Mouse (Mus musculus) layer of hippocampus, adult 9-11 months (tissue): Measurements from ENCODE around the gene Abcc1.

ENCODE experiments used
- DNase-seq: peaks from one replicate; pipeline ENCODE4 v3.0.0; 2022

Abcc1 gene

DNA sequence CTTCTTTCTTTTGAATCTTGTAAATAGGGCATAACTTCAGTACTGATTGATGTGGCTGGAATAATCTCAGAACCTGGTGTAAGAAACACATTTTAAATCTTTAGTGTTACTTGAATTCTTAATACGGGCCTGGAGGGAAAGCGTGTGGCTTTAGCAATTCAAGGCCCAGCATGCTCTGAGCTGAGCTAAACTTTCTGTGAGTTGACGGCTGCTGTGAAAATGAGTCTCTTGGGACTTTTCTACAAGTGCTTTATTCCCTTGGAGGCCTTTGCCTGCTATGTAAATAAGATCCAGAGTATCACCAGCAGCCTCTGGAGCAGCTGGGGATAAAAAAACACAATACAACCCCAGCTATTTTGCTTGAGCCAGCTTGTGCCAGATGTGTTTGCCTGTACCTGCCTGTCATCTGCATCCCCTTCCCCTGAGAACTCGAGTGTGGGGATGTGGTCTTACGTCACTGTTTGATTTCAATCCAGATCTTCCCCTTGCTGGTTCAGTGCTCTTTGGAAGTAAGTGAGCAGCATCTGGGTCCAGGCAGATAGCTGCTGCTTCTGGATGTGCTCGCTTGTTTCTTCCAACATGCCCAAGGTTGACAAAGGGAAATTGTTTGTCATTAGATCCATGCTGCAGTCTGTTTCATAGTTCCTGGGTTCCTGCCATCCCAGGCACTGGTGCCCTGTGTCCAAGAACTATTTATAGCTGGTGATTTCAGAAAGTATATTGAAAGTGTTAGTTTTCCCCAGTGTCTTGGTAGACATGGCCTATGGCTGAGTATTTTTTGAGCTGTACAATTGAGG lies 82.9 kb downstream of the Abcc1 start:
- DNase-seq: no peak

DNA sequence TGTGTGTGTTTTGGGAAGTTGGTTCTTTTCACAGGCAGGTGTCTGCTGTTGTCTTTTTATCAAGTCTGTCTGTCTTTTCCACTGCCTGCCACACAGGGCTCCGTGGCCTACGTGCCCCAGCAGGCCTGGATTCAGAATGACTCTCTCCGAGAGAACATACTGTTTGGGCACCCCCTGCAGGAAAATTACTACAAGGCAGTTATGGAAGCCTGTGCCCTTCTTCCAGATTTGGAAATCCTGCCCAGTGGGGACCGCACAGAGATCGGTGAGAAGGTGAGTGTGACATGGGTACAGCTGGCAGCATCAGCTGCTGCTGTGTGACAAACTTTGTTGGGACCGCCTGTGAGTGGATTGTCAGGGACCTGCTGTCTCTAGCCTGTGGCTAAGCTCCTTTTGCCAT lies 83.8 kb downstream of the Abcc1 start:
- DNase-seq: no peak

DNA sequence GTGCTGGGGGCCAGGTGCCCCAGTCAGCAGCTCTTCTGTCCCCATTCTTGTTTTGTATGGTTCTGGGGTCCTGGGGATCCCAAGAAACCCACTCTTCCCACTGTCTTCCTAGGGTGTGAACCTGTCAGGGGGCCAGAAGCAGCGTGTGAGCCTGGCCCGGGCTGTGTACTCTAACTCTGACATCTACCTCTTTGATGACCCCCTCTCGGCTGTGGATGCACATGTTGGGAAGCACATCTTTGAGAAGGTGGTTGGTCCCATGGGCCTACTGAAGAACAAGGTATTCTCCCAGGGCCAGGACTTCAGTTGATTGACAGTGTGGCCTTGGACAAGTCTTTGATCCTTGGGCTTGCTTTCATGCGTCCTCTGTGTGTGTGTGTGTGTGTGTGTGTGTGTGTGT lies 86.0 kb downstream of the Abcc1 start:
- no peak for DNase-seq

DNA sequence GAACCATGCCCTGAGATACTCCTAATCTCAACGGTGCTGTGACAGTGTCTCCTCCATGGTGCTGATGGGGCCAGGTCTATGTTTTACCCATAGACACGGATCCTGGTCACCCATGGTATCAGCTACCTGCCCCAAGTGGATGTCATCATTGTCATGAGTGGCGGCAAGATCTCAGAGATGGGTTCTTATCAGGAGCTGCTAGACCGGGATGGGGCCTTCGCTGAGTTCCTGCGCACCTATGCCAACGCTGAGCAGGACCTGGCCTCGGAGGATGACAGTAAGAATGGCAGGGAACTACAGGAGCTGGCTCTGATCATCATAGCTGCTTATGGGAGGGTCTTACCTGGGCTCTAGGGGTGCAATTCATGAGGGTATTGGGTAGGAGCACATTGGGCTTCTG lies 86.9 kb downstream of the Abcc1 start:
- no peak for DNase-seq

DNA sequence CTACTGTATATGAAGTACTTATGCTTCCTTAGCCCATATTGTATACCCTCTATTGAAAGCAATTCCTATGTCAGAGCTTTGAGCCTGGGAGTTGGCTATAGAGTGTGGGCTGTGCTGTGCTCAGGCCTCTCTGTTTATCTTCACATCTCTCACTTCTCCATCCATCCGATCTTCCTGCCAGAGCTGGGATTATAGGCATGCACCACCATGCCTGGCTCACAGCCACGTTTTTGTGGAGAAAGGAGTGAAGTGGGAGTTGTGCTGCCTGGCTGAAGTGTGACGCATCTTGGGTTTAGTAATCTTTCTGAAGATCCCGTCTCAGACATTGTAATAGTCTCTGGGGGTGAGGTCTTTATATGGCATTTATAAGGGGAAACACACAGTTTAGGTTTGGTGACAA lies 88.5 kb downstream of the Abcc1 start:
- no peak for DNase-seq

DNA sequence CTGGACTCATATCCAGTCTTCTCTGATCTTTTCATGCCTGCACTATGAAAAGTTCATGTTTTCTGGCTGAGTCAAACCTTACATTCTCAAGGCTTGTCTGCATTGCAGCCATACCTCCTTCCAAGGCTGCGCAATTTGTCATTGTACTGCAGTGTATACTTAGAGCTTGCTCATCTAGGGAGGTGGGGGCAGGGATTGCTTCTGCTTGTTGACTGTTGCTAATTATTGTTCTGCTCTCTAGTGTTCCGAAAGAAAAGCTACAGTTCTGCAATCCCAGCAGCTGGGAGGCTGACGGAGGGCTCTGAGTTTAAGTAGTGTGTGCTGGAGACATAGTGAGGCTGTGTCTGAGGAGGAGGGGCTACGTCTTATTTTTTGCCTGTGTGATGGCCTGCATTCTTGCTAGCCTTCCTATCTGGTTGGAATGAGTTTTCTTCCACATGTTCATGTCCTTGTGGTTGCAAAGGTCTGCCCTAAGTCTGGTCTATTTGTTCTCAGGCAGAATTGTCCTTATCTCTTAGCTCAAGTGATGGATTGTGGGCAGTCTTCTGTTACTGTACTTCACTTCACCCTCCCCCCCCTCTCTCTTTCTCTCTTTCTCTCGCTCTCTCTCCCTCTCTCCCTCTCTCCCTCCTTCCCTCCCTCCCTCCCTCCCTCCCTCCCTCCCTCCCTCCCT lies 90.2 kb downstream of the Abcc1 start:
- DNase-seq: peak; percentile 40

DNA sequence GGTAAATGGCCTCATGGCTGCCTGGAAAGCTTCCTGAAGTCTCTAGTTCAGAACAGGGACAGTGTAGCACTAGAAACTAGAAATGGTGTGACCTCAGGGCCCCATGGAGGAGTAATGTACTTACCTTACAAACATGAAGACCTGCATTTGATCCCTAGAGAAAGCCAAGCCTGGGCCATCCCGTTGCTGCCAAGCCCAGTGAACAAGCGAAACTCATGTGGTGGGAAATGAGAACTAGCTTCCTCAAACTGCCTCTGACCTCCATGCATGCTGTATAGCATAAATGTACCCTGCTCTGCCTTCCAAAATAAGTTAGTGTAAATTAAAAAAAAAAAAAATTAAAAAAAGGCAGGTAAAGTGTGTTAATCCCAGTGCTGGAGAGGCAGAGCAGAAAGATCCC lies 101.2 kb downstream of the Abcc1 start:
- no peak for DNase-seq

DNA sequence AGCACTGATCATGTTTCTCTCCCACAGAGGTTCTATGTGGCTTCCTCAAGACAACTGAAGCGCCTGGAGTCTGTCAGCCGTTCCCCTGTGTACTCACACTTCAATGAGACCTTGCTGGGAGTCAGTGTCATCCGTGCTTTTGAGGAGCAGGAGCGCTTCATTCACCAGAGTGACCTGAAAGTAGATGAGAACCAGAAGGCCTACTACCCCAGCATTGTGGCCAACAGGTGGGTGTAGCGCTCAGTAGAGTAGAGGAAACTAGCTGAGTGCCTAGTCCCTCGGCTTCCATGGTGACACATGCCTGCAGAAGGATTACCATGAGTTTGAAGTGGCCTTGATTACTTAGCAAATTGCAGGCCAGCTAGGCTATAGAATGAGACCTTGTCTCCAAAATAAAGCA lies 103.7 kb downstream of the Abcc1 start:
- no peak for DNase-seq

DNA sequence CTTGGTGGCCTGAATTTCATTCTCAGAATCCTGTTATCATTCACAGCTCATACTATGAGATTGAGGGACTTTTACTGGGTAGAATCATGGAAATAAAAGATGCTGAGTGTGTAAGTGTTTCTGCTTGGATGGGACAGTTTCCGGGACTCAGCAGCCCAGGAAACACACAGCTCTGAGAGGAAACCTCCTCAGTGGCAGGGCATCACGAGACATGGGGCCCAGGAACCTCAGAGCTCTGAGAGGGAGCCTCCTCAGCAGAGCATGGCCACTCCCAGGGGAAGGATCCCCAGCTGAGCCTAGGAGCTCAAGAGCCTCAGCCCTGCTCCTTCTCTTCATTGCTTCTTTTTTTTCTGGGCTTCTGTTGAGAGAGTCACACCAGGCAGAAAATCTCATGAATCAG lies 107.0 kb downstream of the Abcc1 start:
- DNase-seq: no peak

DNA sequence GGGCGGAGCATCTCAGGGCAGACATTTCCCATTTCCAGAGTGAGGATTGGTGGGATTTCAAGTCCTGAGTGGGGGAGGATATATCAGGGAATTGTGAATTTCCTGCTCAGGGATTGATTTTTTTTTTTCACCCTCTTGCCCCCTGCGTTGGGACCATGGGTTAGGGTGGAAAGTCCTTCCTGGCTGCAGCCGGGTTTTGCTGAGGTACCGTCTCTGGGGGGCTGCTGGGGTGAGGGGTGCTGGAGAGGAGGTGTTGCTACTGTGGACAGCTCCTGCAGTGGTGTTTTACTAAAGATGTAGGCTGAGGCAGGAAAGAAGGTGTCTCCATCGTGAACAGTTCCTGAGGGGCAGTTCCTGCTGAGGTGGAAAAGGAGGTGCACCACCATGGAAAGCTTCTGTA lies 107.5 kb downstream of the Abcc1 start:
- DNase-seq: no peak

DNA sequence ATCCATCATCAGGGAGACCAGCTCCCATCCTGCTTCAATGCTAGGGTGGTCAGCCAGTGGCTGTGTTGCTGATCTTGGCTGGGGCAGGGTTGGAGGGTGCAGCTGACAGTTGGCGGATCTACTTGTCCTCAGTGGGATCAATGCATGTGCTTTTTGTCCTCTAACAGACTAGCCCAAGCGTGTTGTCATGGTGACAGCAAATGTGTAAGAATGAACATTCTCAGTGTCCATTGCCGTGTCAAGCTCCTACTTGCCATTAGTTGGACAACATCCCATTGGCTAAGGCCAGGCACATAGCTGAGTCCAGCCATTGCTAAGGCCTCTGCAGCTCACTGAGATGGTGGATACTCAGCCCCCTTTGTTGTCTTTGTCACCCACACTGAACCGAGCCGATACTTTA lies 110.8 kb downstream of the Abcc1 start:
- no peak for DNase-seq

DNA sequence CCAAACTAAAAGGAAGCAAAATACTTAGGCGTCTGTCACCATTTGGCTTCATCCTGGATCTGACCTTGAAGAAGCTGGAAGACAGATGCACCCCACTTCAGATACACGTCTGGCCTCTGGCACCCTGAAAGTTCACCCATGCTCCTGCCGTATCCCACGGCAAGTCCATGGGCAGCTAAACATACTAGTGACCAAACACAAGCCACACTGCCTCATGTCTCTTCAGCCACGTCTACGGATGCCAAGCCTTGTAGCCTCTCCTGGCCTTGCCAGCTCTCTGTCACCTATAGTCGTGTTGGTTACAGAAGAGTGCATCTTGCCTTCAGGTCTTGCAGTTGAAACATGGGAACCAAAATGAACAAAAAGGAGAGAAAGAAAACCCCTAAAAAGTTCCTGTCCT lies 112.3 kb downstream of the Abcc1 start:
- DNase-seq: no peak

DNA sequence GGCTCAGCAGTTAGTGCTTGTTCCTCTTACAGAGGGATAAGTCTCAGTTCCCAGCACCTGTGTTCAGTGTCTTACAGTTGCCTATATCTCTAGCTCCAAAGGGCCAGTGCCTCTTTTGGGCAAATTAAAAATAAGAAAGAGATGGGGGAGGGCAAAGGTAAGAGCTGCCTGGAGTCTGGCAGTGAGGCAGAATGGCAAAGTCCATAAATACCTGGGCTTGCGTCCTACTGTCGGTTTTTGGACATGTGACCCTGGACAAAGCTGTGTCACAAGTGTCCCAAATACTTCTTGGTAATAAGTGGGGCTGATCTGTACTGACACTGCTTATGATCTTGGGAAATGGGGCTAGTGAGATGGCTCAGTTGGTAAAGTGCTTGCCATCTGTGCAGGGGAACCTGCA lies 113.6 kb downstream of the Abcc1 start:
- DNase-seq: no peak

DNA sequence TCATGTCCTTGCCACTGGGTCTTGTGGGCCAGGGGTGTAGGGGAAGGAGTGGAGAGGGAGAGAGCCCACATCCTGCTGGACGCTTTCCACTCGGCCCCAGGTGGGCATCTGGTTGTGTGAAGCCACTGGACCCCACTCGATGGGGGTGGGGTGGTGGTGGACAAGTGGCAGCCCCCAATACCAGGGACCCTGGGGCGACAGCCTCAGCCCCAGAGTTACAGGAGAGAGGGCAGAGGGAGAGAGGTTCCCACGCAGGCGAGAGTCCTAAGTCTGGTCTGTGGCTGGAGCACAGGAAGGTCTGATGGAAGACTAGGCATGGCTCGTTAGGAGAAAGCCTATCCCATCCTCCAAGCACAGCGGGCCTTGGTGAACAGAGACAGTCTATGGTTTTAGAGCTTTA lies 114.7 kb downstream of the Abcc1 start:
- no peak for DNase-seq

DNA sequence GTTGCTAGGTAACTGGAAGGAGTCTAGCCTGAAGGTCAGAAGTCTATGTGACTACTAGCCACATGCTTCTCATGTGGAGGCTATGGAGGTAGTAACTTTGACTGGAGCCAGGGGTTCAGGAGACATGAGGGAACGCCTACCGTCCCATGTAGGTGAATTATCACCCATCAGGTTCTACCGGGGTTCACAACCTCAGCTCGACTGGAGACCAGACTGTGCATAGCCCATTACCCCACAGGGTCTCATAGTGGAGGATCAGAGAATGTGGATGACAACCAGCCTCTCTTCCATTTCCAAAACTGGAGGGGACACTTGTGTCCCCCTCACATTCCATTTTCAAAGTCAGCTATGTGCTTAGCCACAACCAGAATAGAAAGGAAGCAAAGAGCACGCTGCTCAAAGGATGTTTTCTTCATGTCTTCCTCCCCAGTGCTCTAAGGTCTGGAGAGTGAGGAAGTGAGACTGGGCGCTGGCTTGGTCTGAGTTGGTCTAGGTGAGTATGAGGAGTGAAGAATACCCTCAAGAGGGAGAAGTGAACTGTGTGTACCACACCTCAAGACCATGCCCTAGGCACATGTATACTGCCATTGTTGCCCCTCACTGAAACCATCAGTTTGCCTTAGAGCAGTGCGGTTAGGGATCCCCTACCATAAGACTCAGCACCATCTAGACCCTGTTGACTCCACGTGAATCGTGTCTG lies 115.5 kb downstream of the Abcc1 start:
- no peak for DNase-seq

DNA sequence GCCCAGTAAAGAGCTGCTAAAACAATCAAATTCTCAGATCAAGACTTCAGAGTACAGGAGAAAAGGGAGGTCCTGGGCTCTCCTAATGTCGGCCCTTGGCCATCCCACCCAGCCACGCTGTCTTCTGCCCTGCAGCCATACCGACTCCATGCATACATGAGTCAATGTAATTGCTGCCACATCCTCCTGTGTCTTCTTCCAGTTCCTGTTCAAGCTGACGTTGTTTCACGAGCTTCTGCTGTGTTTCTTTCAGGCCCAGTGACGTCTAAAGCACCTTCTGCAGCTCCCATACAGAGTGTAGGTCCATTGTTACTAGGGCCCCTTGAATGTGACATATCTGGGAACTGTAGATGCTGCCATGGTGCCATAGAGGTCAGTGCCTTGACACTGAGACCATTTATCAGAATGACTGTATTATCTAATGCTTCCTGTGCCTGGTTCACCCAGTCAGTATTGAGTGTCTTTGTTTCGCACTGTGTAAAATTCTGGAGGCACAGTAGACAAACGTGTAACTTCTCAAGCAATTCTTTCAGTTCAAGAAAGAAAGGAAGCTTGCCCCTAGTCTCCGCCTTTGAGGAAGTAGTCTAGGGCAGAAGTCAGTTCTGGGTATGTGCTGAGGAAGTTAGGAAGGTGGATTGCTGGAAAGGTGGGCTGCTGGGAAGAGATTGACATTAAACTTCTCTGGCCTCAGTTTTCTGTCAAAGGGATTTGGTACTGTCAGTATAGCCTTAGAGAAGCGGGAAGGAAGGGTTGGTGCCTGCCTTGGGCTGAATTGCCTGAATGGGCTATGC lies 116.3 kb downstream of the Abcc1 start:
- no peak for DNase-seq

DNA sequence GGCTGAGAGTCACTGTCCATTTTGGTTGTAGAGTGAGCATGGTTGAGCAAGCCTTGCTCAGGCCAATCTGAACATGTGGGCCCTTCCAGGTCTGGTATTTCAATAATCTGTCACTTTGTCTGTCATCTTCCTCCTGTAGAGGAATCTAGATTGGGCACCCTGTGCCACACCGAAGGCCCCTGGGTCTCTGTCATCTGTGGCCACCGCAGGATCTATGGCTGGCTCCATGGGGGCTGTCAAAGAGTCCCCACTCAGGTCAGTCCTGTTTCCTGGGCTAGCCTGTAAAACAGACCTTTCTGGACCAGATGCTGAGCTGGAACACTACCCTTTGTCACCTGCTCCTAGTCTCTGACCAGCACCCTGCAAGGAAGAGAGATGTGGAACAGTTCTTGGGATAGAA lies 118.3 kb downstream of the Abcc1 start:
- DNase-seq: no peak

DNA sequence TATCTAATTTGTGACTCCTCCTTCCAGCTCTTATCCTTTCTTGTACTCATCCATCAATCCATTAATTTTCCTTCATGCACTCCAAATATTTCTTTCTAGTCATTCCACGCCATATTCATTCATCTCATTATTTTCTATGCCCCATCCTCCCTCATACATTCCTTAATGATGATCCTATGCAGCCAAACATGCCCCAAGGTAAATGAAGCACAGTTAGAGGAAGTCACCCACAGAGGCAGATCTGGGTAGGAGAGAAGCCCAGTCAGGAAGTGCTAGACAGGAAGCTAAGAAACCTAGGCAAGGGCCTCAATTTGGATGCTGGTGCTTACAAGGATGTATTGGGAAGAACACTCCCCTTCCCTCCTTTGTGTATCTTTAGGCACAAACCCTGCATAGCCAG lies 121.9 kb downstream of the Abcc1 start:
- DNase-seq: no peak

DNA sequence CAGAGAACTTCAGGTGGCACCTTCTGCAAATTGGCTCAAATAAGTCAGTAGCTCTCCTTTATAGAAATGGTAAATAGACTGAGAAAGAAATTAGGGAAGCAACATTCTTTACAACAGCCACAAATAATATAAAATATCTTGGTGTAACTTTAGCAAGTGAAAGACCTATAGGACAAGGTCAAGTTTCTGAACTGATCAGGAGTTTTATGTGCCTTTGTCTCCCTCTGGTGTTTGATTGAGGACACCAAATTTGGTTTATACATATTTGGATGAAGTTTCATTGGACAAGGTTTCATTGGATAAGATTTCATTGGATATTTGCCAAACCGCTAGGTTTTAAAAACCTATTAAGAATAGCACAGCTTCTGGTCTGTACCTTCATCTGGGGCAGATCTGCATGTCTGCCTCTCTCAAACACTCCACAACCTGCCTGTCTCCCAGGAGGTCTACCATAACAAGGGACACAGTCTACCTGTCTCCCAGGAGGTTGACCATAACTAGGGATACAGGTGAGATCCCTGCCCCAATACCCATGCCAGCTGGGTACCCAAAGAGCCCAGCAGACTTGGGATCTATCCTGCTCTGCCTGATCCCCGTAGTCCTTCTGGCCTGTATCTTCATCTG lies 132.2 kb downstream of the Abcc1 start:
- DNase-seq: no peak

DNA sequence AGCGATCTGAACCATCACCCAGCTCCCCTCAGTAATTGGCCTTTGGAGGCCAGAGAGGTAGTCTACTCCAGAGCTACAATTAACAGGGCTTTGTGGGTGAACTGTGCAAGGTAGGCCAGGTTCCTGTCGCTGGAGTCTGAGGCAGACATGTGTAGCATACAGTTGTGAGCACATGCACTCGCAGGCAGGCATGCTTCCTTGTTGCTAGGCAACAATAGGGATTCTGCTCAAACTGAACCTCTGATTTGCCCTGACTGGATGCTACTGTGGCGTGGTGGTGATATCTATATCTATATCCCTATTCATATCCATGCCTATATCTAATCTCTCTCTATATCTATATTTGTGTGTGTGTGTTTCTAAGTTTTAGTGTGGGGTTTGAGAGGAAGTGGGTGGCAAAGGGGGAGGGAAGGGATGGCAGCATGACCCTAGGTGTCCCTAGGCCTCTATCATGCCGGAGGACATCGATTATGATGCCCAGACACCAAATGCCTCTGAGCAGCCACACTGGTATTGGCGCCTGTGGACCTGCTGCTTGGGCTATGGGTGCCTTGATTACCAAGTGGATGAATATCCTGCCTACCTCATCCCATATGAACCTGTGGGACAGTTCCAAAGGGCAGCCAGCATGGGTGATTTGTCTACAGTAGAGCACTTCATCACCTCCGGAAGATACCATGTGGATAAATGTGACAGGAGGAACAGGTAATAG lies 140.4 kb downstream of the Abcc1 start:
- no peak for DNase-seq

DNA sequence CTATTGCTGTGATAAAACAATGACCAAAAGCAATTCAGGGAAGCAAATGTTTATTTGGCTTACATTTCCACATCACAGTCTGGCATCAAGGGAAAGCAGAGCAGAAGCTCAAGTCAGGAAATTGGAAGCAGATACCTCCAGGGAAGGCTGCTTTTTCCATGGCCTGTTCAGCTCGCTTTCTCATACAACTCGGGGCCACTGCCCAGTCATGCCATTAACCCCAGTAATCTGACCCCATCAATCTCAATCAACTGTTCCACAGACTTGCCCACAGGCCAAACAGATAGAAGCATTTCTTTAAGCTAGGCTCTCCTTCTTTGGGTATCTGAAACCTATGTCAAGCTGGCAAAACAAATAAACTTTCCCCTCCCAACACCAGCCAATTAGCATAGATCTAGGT lies 145.1 kb downstream of the Abcc1 start:
- no peak for DNase-seq
